Mouse (Mus musculus) T-helper 1 cell (primary cell): ENCODE measurements at regions not wholly inside any gene's neighbourhood (a gene's known extent, or its start where the extent isn't known, plus 50 kb on each side); places are given as distances from the start of the nearest gene placed in this dataset.

Source experiments
- in situ Hi-C: fragments of 300-600 bp; cut with MboI, MseI; formaldehyde crosslinking; loops from one replicate; pipeline ENCODE4 v1.15.1; 2025; ENCODE audit warnings: high pct_unique_total_duplicates

DNA sequence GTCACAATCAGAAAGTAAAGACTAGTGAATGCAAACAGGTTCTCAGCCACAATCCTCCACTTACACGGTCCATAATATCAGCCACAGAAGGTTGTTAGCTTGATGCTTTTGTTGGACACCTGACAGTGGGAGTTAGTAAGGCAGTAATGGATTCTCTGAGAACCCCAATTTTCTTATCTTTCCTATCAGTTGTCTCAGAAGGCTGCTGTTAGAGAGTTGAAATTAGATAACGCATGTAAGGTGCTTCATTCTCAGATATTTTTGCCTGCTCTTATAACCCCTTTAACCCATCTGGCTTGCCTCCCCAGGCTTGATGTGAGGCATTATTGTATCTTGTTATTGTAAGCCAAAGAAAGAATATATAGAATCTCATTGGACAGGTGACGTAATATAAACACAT, 63.0 kb upstream of the Ube2e3 start:
- in situ Hi-C loops = no loop called here

DNA sequence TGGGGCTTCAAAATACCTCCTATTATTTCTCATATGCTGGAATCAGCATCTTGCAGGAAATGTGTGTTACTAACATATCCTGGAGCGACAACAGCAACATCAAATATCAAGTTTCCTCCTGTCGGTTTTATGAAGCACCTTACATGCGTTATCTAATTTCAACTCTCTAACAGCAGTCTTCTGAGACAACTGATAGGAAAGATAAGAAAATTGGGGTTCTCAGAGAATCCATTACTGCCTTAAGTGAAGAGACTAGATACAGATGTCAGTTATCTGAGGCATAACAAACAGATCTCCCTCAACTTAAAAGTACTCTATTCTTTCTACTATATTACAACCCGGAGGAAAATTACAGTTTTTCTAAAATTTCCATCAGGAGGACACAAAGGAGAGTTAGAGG, 64.4 kb upstream of the Ube2e3 start:
- in situ Hi-C loops = no loop called here

DNA sequence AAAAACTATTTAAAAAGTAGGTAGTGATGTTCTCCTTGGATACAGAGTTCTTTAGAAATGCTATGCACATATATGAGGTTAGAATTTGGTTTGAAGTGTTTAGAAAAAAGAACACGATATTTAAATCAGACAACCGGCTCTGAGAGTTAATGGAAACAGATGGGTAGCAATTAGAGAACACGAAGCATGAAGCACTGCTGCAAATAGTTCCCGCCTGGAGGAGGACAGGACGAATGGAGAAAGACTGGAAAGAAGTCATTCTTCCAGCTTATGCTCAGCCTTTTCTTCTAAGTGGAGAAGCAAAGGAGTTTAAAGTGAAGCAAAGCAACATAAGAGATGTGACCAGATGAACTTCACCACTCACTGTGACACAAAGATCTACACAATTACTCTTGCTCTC, 72.5 kb upstream of the Ube2e3 start:
- in situ Hi-C loops = no loop called here

DNA sequence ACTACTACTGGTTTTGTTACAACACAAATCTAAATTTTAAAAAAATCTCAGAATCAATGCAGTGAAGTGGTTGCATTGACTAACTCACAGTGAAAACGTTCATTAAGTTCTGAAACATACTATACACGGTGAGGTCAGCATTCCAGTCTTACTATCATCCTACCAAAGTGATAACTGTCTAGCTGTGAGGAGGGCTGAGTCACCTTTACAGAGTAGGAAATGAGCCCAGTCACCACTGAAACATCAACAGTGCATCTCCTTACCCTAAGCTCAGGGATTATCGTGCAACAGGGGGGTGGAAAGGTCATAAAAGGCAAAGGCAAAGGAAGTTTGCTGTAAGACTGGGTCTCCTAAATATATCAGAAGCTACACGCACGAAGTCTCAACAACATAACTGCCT, 73.2 kb upstream of the Ube2e3 start:
- in situ Hi-C loops = no loop called here

DNA sequence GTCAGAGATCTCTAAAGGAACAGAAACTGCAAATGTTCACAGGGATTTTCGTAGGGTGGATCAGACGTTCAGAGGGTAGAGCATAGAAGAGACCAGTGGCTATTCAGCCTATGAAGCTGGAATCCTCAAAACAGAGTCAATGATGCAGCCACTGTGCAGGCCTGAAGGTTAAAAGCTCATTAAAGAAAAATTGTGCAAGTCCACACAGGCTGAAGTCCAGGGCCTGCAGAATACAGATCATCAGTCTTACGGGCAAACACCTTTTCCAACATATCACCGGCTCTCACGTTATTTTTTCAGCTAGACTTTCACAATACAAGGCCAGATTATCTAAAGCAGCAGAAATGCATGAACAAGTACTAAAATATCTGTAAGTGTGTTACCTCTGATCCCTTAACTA, 78.8 kb upstream of the Ube2e3 start:
- in situ Hi-C loops = no loop called here

DNA sequence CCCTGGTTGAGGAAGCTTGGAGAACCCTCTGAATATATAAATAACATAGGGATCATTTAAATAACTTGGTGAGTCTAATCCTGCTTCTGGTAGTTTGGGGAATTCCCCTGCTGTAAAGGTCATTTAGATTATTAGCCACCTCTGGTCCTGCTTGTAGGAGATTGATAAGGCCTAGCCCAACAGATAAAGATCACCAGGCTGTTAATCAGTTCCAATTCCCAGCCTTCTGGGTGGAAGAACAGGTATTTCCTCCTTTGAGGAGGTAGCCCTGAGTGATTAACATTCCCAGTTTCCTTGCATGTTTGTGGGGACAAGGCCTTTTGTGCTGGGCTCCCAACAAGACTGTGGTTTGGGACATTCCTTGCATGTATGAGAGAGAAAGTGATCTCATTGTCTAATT, 79.7 kb upstream of the Ube2e3 start:
- in situ Hi-C loops = no loop called here

DNA sequence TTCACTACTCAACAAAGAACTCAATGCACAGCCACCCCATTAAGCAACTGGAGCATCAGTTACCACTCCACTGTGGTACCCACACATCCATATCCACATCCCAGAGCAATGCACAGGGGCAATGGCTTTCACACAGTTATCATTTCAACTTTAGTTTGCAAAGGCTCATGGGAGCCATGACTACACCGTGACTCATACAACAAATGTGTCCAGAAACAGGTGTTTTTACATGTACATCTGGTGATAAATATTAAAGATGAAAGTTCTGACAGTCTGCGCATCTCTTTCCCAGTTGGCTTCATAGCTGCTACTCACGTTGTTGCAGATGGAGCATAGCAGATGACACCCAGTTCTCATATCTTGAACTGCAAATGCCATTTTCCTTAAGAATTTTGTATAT, 88.0 kb upstream of the Ube2e3 start:
- in situ Hi-C loops = no loop called here

DNA sequence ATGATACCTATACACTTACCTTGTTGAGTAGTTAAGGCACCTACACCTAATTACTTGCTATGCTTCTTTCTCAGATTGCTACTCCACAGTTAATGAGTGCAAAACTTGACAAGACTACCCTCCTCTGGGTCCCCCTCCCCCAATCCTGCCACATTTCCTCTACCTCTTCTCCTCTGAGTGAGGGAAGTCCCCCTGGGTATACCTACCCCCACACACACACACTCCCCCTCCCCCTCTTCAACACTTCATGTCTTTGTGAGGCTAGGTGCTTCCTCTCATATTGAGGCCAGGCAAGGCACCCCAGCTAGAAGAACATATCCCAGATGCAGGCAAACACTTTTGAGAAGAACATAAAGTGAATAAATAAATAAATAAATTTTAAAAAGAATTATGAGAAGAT, 90.3 kb upstream of the Ube2e3 start:
- in situ Hi-C loops = no loop called here

DNA sequence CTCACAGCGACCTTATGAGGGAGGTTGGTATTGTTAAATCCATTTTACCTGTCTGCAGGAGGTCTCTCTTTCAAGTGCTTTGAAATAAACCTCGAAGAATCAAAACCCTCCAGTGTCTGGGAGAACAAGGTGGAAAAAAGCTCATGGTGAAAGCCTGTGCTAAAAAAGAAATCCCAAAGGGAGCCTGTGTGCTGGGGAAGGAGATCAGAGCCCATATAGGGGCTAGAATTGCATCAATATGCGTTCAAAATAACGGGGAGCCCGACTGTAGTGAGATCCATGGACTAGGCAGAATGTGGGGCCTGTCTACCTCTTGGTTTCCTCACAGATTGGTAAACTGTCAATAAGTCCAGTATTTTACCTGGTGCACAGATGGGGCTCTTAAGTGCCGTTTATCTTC, 113.6 kb upstream of the Ube2e3 start:
- in situ Hi-C loops = no loop called here

DNA sequence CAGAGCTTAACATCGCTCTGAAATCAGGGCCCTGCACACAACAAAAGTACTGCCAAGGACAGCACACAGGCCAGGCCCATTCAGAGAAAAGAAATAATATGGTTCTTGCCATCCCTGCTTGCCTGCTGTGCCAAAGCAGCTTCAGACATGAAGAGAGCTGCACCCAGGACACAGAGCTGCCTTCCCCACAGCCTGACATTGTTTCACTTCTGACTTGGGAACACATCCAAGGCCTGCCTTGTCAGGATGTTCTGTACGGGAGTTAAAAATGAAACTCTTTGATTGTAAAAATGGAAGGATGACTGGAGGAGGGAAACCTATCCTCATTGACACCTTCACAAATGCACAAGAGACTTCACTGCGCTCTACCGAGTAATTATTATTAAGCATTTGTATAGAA, 114.0 kb upstream of the Ube2e3 start:
- in situ Hi-C loops = no loop called here

DNA sequence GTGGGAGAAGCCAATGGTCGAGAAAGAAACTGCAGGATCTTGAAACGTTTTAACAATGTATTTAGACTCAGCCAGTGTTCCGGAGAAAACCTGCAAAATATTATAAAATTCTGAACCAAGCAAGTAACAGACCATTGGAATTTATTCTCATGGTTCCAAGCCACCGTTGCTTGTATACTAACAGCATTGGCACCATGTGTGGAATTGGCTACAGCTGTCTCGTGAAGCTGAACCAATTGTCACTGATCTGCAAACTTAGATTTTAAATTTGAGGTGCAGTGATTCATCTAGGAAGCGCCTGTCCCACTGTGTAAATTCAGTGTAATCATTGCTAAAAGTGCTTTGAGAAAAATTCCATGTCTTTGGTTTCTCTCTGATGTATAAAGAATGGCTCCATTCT, 137.8 kb upstream of the Ube2e3 start:
- in situ Hi-C loops = no loop called here

DNA sequence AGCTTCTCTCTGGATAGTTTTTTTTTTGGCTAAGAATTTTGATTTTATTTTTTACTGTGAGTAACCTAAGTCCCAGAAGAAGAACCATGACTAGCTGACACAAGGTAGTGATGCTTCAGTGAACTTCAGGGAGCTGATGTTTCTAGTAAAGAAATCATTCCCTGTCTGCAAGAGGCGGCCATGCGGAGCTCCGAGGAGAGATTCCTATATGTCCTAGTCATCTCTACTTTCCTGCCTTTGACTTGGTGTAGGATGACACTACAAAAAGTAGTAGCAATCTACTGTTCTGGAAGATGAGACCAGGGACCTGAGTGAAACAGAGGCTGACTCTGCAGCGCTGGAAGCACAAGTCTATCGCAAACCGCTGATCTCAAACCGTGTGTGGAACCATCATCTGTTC, 141.9 kb upstream of the Ube2e3 start:
- in situ Hi-C loops = no loop called here

DNA sequence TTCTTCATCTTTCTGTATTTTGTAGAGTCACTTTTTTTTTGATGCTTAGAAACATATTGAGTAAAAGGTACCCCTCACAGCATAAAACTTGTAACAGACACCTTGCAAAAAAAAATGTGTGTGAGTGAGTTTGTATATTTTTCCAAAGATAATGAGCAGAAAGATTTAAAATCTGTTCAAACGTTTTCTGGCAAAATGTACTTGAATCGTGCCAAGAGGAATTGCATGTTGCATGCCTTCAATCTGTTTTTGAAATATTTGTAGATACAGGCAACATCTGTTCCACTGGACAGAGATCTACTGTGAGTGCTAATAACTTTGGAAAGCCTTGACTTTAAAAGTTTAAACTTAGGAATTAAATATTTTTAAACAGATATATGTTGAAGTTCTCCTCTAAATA, 143.5 kb upstream of the Ube2e3 start:
- in situ Hi-C loops = no loop called here

DNA sequence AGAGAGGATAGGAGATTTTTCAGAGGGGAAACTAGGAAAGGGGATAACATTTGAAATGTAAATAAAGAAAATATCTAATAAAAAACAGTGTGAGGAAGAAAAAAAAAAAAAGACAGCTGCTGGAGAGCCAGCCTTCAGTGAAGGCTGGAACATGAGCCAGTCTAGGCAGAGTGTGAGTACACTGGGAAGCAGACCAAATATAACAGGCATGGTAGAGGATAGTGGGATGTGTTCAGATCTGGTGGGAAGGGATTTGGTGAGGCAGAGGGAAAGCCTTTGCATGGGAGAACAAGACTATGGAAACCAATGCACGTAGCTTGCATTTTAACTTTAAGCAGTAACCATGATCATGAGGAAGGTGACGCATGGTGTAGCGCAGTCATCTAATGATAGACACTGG, 144.5 kb upstream of the Ube2e3 start:
- in situ Hi-C loops = no loop called here

DNA sequence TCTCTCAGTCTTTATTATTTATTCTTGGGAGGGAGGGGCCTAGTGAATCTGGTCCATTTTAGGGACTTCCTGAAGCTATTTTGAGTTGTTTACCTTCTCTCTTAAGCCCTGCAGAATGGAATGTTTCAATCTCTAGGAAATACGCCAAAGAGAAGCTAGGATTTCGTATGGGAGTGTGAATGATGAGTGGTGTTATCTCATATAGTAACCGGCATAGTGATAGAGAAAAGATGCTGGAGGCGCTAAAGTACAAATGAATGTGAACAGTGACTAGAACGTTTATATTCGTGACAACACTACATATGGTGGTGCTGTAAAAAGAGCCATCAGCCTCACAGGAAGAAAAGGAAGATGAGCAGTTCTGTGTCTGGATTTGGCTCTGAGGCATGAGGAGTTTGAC, 145.2 kb upstream of the Ube2e3 start:
- in situ Hi-C loops = no loop called here

DNA sequence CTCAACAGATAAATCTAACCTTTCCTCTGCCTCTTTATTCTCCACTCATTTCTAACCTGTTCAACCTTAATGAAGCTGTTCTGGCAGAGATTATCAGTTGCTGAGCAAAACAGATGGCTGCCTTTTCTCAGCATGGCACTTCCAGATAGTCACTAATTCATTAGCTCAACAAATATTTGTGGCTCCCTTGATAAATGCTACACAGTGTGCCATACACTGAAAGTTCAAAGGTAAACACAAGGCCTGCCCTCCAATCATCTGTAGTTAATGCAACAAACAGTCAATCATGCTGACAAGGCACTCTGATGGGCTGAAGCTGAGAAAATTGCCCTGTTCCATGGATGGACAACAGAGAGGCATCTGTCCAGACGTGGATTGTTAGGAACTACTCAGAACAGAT, 149.4 kb upstream of the Ube2e3 start:
- in situ Hi-C loops = no loop called here

DNA sequence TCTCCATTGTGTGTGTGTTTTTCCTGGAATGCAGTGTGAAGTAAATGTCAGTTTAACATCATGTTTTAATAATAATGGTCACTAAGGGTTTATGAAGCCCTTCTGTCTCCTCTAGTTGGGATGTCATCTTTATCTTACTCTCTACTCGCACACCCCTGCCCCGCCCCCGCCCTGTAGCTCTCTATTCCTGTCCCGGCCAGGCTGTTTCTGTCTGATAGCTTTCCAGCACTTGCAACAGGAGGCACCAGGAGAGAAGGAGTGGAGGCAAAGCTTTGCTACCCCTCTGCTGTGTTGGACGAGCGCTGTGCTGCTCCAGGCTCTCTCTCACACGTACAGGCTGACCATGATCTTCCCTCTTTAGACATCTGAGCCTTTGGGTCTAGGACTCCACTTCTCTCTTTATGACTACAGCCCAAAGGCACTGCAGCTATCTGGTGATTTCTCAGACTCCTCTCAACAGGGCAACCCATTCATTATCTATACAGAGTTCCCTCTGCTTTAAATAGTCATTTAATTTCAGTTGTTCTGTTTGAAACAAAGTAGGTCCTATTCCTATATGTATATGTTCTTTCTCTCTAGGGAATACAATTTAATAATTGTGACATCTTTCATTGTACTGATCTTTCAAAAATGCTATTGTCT, 151.6 kb upstream of the Ube2e3 start:
- in situ Hi-C loops = no loop called here

DNA sequence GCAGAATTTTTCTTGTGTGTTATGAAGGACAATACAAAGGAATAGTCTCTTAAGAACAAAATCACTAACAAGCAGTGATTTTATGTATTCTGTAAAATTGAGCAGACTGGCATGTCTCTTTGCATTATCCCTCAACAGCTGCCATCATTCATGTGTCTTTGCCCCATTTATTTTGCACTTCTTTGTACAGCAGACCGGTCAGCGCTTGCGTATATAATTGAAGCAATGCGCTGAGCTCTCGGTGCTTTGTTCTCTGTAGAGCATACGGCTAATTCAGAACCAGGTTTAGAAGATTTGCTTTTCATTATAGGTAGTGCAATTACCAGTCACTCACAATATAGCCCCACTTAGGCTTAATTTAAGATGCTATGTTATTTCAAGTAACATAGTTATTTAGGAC, 173.1 kb upstream of the Ube2e3 start:
- in situ Hi-C loops = no loop called here

DNA sequence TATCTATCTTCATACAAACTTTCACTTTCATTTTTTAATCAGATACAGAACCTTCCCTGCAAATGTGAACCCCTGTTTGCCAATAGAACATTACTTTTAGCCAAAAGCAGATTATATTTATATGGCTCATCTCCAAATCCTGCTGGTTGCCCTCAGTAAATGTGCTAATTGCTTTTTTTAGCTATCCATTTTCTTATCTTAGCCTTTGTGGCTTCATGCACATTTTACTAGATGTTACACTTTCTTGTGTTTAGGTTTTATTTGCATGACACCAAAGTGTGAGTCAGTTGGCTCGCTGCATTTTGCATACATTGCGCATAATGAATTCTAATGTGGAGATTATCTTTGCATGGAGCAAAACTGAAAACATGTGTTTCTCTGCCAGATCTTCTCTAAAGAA, 211.3 kb upstream of the Ube2e3 start:
- in situ Hi-C loops = no loop called here

DNA sequence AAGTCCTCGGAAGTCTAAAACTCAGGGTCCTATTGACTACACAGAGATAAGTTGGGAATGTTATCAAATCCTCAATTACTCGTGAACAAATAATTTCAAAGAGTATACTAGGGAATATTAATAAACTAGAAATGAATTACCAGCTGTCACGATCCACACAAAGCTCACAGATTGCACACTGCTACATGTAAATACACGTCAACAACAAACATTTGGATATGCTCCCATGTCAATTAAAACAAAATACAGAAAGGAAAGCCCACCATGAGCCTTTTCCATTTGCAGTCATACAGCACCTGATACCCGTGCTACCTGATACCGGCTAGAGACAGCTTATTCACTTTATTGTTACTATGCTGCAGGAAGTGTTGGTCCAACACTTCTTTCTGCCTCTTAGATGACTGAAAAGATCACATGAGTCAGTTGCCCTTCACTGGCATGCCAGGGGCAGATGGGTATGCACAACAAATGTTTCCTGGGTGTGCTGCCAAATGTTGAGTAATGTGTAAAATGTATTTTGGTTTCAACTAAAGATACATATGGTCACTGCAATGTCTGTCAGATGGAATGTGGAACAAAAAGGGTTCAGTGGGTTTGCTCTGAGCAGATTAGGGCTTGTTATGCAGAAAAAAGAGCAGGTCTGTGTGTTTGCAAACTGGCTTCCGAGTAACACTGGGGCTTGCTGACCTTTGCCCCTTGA, 212.6 kb upstream of the Ube2e3 start:
- in situ Hi-C loops = no loop called here

DNA sequence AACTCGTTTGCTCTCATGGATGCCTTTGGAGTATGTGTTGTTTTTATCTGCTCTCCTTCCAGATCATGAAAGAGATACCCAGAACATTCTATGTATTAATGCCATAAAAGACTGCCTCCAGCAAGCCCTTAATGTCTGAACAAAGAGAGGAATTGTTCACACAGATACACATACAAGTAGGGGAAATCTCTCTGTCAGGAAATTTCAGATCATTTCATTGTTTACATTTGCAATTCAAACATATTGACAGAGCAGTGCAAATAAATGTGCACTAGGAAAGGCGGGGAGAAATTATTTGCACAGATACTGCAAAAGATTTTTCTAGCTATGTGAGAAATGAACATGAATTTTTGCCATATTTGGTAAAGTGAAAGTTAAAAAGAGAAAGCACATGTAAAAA, 216.4 kb upstream of the Ube2e3 start:
- in situ Hi-C loops = no loop called here

DNA sequence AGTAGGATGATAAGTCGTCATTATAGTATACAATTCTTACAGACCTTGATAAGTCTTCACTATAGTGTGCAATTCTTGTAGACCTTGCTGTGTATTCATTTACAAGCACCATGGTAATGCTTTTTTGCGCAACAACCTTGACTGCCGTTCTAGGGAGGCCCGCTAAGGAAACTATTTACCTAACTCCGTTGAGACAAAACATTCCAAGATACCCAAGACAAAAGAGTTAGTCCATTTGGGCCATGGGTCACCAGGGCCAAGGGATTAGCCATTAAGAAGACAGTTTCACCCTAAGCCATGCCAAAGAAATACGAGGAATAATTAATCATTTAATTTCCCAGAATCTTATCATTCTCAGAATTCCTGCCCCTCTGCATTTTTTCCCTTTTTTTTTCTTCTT, 227.6 kb upstream of the Ube2e3 start:
- in situ Hi-C loops = no loop called here

DNA sequence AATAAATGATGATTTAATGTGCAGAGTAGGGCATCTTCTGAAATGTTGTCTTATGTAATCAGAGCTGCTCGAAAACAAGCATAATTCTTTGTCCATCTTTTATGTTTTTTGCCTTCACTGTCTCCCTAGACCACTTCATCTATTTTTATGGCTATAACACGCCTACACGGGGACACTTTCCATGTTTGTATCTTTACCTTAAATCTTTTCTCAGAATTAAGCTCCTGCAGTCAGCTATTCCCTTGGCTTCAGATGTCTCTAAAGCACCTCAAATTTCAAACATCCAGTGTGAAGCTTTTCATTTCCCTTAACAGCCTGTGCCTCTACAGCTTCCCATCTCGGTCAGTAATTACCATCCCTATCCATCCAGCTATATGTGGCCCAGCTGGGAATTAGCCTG, 242.7 kb upstream of the Ube2e3 start:
- in situ Hi-C loops = no loop called here

DNA sequence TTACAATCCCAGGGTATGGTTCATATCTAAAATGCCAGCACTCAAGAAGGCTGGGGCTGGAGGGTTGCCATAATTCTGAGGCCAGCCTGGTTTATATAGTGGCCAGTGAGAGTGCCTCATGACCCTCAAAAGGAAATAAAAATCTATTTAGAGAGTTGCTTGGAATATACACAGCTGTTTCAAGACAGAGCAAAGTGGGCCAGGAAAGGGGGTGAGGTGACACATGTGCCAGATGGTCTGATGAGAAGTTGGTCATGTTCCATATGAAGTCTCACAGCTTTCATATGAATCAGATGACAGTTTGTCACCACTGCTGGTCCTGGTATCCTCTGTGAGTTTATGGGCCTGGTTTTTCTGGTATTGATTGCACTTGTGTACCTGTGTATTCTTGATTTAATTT, 261.5 kb upstream of the Ube2e3 start:
- in situ Hi-C loops = no loop called here
